Mouse (Mus musculus) stomach, postnatal 0 days (tissue): Measurements from ENCODE around the gene Sirt5.

Source experiments
- CTCF ChIP-seq: IDR thresholded peaks from 2 replicates; pipeline ENCODE4 v1.5.1; 2016; ENCODE audit warnings: antibody characterized with exemption, low read depth, mild to moderate bottlenecking, moderate library complexity
- EP300 ChIP-seq: optimal IDR thresholded peaks from 2 replicates; pipeline ENCODE3; 2016; ENCODE audit warnings: antibody characterized with exemption

GRCm38 (mm10) chr13:43398297-43399080 is 33.2 kb downstream of the Sirt5 start, which contains the start of gene Nol7:
- TF ChIP-seq EP300 (no peak), CTCF (peak; percentile 89)
